Mouse (Mus musculus) midbrain, embryonic 16.5 days (tissue): ENCODE results near the gene Nmt2. TPM values are rescaled to one million over a fixed set of nuclear protein-coding genes. Genes with fewer than 3 reads are reported as not detected.

Experiments used
- ATAC-seq: fragments of 200-750 bp; cut with Nextera tagmentation; 2 replicates; pipeline ENCODE4 v1.8.0; 2017; ENCODE audit warnings: moderate TSS enrichment
- H3K27ac ChIP-seq: fragments of 300-500 bp; sonication (generic); 2 replicates; pipeline ENCODE4 v1.5.1; 2014; ENCODE audit warnings: mild to moderate bottlenecking, low read length, mixed read lengths
- H3K27me3 ChIP-seq: fragments of 300-500 bp; sonication (generic); 2 replicates; pipeline ENCODE4 v1.6.1; 2014; ENCODE audit warnings: low read depth, low read length, mixed read lengths; ENCODE audit not compliant: control insufficient read depth, insufficient read depth
- H3K36me3 ChIP-seq: fragments of 300-500 bp; sonication (generic); 2 replicates; pipeline ENCODE4 v1.6.1; 2014; ENCODE audit warnings: mild to moderate bottlenecking, low read length, moderate library complexity, mixed read lengths; ENCODE audit not compliant: control insufficient read depth, insufficient read depth
- H3K4me1 ChIP-seq: fragments of 300-500 bp; sonication (generic); 2 replicates; pipeline ENCODE4 v1.6.1; 2014; ENCODE audit warnings: mild to moderate bottlenecking, low read length, mixed read lengths; ENCODE audit not compliant: control insufficient read depth, insufficient read depth
- H3K4me2 ChIP-seq: fragments of 300-500 bp; sonication (generic); 2 replicates; pipeline ENCODE4 v1.6.1; 2014; ENCODE audit warnings: mild to moderate bottlenecking, low read length, mixed read lengths
- H3K4me3 ChIP-seq: fragments of 300-500 bp; sonication (generic); 2 replicates; pipeline ENCODE4 v1.5.1; 2014; ENCODE audit warnings: low read depth, mild to moderate bottlenecking, low read length, moderate library complexity, mixed read lengths
- H3K9ac ChIP-seq: fragments of 300-500 bp; sonication (generic); 2 replicates; pipeline ENCODE4 v1.6.1; 2014; ENCODE audit warnings: low read depth, low read length, mixed read lengths
- H3K9me3 ChIP-seq: fragments of 300-500 bp; sonication (generic); replicated peaks from 2 replicates; pipeline ENCODE4 v1.6.1; 2014; ENCODE audit warnings: mild to moderate bottlenecking, low read length, mixed read lengths; ENCODE audit not compliant: control insufficient read depth, poor library complexity, severe bottlenecking
- WGBS: fragments of 180-500 bp; shearing (Covaris S2); extraction: QIAGEN DNeasy Blood & Tissue Kit; methylation state at CpG from one replicate; pipeline ENCODE4 v1.1.7; 2014; 5-methylcytosine and 5-hydroxymethylcytosine counted together
- polyA plus RNA-seq: library from polyadenylated mRNA; unstranded; fragments of >200 nt; fragmentation: Nextera tagmentation; extraction: Ambion mirVana; gene quantifications from 2 replicates; pipeline ENCODE4 v1.2.1, GENCODE M21; 2015

Gene Nmt2
- polyA plus RNA-seq, 1 experiment from 2014 or later, result 122 TPM

DNA sequence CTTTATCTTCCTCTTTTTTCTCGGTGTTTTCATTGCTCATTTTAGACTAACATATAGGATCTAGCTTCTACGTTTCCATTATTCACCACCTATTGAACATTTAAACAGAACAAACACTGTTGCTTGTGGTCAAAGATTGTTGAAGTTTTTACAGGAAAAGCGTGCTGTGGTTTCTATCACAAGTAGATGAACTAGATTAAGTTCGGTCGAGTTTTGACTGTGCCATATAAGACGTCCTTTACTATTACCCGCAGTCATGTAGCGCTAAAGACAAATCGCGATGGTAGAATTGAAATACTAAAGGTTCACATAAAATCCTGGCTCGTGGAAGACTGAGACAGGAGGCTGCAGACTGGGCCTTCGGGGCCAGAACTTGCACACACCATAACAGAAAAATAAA, 49.7 kb downstream of the Nmt2 start:
- Histone ChIP-seq H3K4me3 (no peak overlapping the region), H3K4me1 (peaks cover 20% of the 10 kb centered on the region), H3K27ac (no peak overlapping the region), H3K27me3 (no peaks in the 10 kb centered on the region; the same call in 1 of the 2 replicates), H3K36me3 (peaks cover 6% of the 10 kb centered on the region), H3K9ac (no peak overlapping the region), H3K4me2 (no peak overlapping the region), H3K9me3 (no peaks in the 10 kb centered on the region)
- WGBS, result 94% methylated on average over 12 of the region's 12 CpGs
- ATAC-seq, result no peak

DNA sequence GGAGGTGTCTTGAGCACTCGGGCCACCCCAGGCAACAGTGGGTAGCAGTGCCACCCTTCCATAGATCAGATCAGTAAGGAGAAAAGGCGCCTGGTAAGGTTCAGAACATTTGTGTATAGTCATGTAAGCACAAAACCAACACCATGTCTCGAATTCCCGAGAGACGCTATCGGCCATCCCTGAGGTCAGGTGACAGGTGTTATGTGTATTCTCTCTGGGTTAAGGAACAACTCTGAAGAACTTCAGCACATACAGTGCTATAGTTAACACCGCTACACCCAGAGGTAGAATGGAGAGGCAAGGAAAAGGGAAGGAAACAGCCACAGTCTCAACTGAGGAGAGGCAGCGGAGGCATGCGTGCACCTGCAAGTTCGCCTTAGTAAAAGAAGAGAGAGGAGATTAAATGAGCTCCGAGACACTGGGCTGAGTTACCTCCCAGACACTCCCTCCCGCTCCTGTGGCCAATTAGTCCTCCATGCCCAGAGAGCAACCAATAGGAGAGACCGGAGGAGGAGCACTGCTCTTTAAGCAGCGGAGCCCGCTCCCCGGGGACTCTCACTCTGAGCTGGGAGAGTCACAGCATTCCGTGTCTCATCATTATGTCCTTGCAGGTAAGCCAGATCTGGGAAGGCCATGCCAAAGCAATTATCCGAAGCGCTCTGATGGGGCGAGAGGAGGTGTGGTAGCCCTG, 51.7 kb downstream of the Nmt2 start, which contains the start of gene Acbd7:
TSS of gene Acbd7 (plus strand) at position 558 of the 691 bp plus-strand sequence.
- no peaks in the 10 kb centered on the region for H3K9me3 ChIP-seq
- no peaks in the 10 kb centered on the region for H3K36me3 ChIP-seq
- H3K27ac ChIP-seq, result no peak within 1 kb of the TSS
- H3K27me3 ChIP-seq, result no peaks in the 10 kb centered on the region; the same call in 1 of the 2 replicates
- H3K4me3 ChIP-seq, result peak within 1 kb of the TSS; percentile 38
- 2% methylated on average over 20 of the region's 20 CpGs for WGBS
- peak within 1 kb of the TSS; percentile 80 for H3K4me2 ChIP-seq
- no peak for ATAC-seq
- H3K9ac ChIP-seq, result peak within 1 kb of the TSS; percentile 43
- H3K4me1 ChIP-seq, result peaks cover 20% of the 10 kb centered on the region

DNA sequence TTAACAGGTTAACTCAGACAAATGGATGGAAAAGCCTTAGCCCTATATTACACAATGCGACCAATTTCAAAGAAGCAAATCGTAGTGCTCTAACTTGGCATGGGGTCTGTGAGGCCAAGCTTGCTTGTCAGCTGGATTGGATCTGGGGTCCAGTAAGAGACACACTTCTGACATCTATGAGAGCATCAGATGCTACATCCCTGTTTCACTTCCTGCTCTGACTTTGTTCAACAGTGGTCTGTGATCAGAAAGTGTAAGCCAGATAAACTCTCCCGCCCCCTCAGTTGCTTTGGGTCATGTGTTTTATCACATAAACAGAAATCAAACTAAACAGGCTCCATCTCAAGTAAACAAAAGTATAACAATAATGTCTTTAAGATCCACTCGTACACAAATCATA, 64.4 kb downstream of the Nmt2 start:
- ATAC-seq, result no peak
- H3K27ac ChIP-seq, result no peak overlapping the region

DNA sequence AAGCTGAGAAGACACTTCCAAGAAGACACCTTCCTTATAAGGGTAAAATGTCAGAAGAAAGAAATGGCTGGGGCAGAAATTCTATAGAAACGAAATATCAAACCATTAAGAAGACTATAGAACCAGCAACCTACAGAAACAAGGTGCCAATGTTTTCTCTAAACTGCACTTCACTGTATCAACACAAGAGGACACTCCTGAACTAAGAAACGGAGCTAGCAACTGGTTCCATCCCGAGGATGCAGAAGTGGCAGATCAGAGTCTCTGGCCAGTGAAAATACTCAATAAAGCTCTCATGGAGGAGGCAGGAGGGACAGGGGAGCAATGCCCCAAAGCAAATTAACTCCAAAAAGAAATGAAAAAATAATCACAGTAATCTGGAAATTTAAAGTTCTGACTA, 64.9 kb downstream of the Nmt2 start:
- Histone ChIP-seq H3K27me3 (no peaks in the 10 kb centered on the region), H3K4me2 (no peak overlapping the region), H3K9me3 (no peaks in the 10 kb centered on the region), H3K4me3 (no peak overlapping the region), H3K4me1 (no peaks in the 10 kb centered on the region), H3K27ac (no peak overlapping the region), H3K9ac (no peak overlapping the region), H3K36me3 (no peaks in the 10 kb centered on the region)
- no peak for ATAC-seq
- 27% methylated on average over 3 of the region's 3 CpGs for WGBS

More for the DNA sequence above, 64.4 kb downstream of the Nmt2 start:
- Histone ChIP-seq H3K4me1 (no peaks in the 10 kb centered on the region), H3K4me3 (no peak overlapping the region), H3K36me3 (no peaks in the 10 kb centered on the region), H3K27me3 (no peaks in the 10 kb centered on the region), H3K4me2 (no peak overlapping the region), H3K9ac (no peak overlapping the region), H3K9me3 (no peaks in the 10 kb centered on the region)
- WGBS, result 82% methylated on average over 4 of the region's 4 CpGs

DNA sequence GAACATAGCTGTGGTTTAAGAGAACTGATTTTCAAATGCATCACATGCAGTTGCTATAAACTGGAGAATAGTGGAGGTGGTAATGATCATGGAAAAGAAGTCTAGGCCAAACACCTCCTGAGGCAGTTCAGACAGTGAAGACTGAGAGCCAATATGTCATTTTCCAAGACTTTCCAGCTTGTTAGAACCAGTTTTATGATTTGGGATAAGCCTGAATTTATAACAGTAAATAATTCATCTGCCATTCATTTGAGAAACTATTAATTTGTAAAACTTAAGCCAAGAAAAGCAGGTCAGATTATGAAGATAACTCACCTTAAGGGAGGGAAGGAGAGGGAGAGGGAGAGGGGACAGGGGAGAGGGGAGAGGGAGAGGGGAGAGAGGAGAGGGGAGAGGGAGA, 69.1 kb downstream of the Nmt2 start:
- Histone ChIP-seq H3K4me2 (no peak overlapping the region), H3K9ac (no peak overlapping the region), H3K36me3 (no peaks in the 10 kb centered on the region), H3K4me3 (no peak overlapping the region), H3K9me3 (no peaks in the 10 kb centered on the region), H3K27ac (no peak overlapping the region), H3K27me3 (no peaks in the 10 kb centered on the region), H3K4me1 (no peaks in the 10 kb centered on the region)
- no peak for ATAC-seq

DNA sequence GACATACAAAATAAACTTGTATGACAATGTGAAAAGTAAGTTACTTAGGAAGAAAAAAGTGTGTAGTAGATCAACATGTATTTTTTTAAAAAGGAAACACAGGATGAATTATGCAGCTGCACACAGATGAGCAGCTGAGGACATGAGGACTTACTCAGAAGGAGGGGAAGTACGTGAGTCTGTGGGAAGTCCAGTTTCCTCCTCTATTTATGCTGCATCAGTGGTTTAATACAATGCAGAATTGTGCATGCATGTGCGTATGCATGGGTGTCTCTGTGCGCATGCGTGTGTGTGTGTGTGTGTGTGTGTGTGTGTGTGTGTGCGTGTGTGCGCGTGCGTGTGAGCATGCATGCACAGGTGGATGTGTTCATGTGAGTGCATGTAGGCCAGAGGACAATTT, 71.8 kb downstream of the Nmt2 start:
- Histone ChIP-seq H3K4me3 (no peak overlapping the region), H3K9ac (no peak overlapping the region), H3K4me1 (no peaks in the 10 kb centered on the region), H3K9me3 (no peaks in the 10 kb centered on the region), H3K27ac (no peak overlapping the region), H3K27me3 (no peaks in the 10 kb centered on the region), H3K36me3 (no peaks in the 10 kb centered on the region), H3K4me2 (no peak overlapping the region)
- 92% methylated on average over 8 of the region's 8 CpGs for WGBS
- no peak for ATAC-seq

DNA sequence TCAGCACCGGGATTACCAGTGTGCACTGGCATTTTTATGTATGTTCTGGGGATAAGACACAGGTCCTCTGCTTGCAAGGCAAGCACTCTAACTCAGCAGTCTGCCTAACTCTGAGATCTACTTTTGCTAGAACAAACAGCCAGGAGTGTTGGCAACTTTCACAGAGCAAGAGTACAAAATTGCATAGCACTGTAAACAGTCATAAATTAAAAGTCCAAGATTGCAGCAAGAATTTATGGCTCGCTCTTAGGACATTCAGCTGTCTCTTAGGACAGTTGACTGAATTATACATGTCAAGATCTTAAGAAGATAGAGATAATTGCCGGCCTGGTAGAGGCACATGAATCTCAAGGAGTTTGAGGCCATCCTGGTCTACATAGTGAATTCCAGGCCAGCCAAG, 72.3 kb downstream of the Nmt2 start:
- WGBS, result 75% methylated on average over 3 of the region's 3 CpGs
- Histone ChIP-seq H3K27me3 (no peaks in the 10 kb centered on the region), H3K27ac (no peak overlapping the region), H3K36me3 (no peaks in the 10 kb centered on the region), H3K4me2 (no peak overlapping the region), H3K4me3 (no peak overlapping the region), H3K4me1 (no peaks in the 10 kb centered on the region), H3K9me3 (no peaks in the 10 kb centered on the region), H3K9ac (no peak overlapping the region)
- no peak for ATAC-seq

DNA sequence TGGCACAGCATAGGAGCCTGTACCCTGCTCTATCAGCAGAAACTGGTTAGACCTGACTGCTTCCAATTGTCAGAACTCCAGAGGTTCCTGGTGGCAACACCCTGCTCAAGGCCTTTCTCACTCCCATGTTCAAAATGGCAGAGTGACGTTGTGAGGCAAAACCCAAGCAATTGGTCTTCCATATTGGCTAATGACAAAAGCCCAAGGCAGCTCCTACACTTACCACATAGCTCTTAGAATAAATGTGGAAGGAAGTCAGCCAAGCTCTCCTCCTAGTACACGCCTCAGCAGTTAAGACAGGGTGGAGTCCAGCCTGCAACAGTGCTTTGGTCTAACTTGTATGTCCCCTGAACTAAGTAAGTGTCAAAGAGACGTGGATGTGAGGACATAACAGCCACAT, 73.9 kb downstream of the Nmt2 start:
- 76% methylated on average over 3 of the region's 3 CpGs for WGBS
- H3K4me1 ChIP-seq, result no peaks in the 10 kb centered on the region
- ATAC-seq, result no peak

DNA sequence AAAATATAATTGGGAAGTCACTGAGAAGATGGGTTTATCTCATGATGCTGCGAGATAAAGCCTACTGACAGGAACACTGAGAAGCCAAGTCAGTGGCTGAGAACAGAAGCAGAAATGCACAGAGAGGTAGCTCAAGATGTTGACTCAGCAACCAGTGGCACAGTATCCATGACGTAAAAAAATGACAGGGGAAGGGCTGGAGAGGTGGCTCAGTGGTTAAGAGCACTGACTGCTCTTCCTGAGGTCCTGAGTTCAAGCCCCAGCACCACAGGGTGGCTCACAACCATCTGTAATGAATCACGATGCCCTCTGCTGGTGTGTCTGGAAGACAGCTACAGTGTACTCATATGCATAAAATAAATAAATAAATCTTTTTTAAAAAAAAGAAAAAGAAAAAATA, 77.1 kb downstream of the Nmt2 start:
- ATAC-seq, result no peak
- H3K36me3 ChIP-seq, result no peaks in the 10 kb centered on the region
- no peaks in the 10 kb centered on the region for H3K27me3 ChIP-seq
- no peak overlapping the region for H3K9ac ChIP-seq
- no peak overlapping the region for H3K4me2 ChIP-seq
- H3K4me1 ChIP-seq, result no peaks in the 10 kb centered on the region
- H3K9me3 ChIP-seq, result no peaks in the 10 kb centered on the region
- H3K27ac ChIP-seq, result no peak overlapping the region
- 85% methylated on average over 3 of the region's 3 CpGs for WGBS
- H3K4me3 ChIP-seq, result no peak overlapping the region

More for the DNA sequence above, 73.9 kb downstream of the Nmt2 start:
- no peaks in the 10 kb centered on the region for H3K9me3 ChIP-seq
- H3K27me3 ChIP-seq, result no peaks in the 10 kb centered on the region
- no peaks in the 10 kb centered on the region for H3K36me3 ChIP-seq
- H3K9ac ChIP-seq, result no peak overlapping the region
- no peak overlapping the region for H3K4me2 ChIP-seq
- no peak overlapping the region for H3K4me3 ChIP-seq
- H3K27ac ChIP-seq, result no peak overlapping the region
